Mouse (Mus musculus) lung, postnatal 10 days (tissue): ENCODE data around the gene Lrrc42.

Source experiments
- DNase-seq: peaks from one replicate; pipeline ENCODE4 v3.0.0; 2021

The Lrrc42 gene

DNA sequence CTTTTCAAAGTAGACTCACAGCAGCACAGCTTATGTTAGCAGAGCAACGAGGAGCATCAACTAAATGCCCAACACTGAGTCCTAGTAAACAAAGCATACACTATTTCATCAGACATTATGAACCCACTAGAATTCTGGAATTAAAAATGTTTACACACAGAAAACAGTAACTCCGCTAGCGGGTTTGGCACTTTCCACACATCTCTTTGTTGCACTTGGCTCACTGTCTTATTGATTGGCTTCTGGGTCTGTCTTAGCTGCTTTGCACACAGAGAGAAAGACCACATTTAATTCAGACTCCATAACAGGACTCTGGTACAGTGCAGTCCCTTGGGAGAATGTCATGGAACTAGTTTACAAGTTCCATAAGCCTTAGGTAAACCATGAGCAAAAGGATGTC, 5.3 kb downstream of the Lrrc42 start:
- no peak for DNase-seq

- DNase-seq: no peak
Observed at GRCm38 (mm10) chr4:107247110-107247509, 6.2 kb downstream of the Lrrc42 start.

DNA sequence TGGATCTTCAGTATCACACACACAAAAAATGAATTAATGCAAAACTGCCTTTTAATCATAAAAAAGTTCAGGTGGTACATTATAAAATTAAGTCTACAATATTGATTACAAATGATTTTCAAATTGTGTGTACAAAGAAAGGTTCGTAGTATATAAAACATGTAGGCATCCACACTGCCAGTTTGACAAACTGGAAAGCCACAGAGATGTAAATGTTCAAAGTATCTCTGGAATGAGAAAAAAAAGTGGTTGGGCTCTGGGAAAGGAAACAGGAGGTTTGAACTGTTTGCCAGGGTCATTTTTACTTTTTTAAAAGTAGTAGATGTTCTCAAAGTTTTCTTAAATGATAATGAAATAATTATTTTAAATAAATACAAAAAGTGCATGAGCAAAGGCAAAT, 7.3 kb downstream of the Lrrc42 start:
- no peak for DNase-seq

DNA sequence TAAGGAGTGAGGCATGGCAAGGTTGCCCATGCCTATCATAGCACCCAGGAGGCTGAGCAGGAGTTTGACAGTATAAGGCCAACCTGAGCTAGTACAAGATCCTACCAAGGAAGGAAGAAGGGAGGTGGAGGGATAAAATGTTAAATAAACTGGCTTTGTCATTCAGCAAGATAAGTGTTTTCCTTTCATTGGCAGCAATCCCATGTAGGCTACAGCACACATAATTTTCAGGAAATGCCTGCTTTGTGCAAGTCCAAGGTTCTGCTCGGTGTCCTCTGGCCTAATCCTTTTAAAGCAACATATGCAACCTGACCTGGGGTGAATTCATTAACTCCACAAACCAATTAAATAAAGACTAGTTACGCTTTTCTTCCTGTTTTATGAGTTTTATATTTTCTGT, 8.0 kb downstream of the Lrrc42 start:
- DNase-seq: no peak

GRCm38 (mm10) chr4:107243365-107244333, 9.7 kb downstream of the Lrrc42 start:
- no peak for DNase-seq

DNA sequence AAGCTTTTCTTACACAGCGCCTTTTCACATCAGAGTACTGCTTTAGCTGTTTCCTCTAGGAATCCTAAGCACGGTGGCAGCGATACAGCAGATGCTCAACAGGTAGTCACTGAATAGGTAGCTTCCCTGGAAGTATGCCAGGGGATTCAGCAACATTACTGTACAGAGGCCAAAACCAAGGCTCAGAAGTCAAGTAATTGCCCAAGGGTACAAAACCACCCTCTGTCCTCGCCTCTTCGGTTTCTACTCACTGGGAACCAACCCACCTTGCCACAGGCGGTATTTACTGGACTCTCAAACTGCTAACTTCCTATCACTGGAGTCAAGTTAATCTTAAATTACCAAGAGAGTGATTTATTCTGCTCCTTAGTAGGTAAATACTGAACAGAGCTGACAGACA, 13.1 kb downstream of the Lrrc42 start:
- DNase-seq: no peak

- no peak for DNase-seq
Observed at GRCm38 (mm10) chr4:107238253-107238652, 15.1 kb downstream of the Lrrc42 start.

DNA sequence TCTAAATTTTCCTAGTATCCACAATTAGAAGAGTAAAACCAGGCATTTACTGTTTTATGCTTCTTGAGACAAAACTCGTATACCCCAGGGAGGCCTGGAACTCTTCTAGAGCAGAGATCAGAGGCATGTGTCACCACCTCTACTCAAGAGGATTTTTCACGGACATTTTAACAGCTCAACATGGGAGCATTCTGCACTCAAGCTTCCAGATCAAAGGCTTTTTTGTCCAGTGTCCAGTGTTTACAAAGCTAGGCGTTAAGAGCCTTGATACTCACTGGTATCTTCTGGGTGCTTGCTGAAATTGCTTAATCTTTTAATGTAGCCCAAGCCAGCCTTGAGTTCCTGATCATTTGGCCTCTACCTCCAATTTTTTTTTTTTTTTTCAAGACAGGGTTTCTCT, 21.1 kb downstream of the Lrrc42 start:
- no peak for DNase-seq

DNA sequence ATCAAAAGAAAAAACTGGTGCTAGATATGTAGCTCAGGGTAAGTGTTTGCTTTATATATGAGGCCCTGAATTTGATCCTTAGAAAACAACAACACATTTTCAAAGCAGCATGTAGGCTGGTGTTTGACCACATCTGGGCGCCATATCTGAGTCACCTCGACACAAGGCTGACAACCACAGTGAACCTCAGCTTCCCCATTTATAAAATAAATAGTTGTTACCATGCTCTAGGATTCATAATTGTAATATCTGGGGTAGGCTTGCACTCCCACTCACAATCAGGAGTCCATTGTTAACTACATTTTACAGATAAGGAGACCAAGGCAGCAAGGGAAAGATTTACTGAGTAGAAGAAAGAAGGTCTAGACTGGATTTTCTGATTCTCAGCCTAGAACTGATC, 27.0 kb downstream of the Lrrc42 start:
- no peak for DNase-seq

GRCm38 (mm10) chr4:107223225-107224204, 29.8 kb downstream of the Lrrc42 start:
- peak; percentile 85 for DNase-seq

- DNase-seq: no peak
Observed at GRCm38 (mm10) chr4:107221524-107221923, 31.8 kb downstream of the Lrrc42 start.

DNA sequence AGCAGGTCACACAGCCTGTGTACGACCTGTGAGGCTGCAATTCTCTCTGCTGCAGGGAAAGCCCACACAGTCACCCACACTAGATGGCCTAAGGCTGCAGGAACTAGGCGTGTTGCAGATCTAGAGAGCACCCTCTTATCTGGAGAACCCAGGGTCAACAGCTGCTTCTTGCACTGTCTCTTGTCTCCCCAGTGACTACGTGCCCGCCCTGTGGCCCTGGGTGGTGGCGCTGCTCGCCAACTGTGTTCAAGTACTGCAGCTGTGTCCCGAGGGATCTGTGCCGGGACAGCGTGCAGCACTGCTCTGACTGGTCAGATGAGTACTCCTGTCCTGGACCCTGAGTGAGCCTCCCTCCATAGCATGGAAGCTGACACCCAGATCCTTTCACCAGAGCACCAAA, 35.8 kb downstream of the Lrrc42 start:
- DNase-seq: no peak

DNA sequence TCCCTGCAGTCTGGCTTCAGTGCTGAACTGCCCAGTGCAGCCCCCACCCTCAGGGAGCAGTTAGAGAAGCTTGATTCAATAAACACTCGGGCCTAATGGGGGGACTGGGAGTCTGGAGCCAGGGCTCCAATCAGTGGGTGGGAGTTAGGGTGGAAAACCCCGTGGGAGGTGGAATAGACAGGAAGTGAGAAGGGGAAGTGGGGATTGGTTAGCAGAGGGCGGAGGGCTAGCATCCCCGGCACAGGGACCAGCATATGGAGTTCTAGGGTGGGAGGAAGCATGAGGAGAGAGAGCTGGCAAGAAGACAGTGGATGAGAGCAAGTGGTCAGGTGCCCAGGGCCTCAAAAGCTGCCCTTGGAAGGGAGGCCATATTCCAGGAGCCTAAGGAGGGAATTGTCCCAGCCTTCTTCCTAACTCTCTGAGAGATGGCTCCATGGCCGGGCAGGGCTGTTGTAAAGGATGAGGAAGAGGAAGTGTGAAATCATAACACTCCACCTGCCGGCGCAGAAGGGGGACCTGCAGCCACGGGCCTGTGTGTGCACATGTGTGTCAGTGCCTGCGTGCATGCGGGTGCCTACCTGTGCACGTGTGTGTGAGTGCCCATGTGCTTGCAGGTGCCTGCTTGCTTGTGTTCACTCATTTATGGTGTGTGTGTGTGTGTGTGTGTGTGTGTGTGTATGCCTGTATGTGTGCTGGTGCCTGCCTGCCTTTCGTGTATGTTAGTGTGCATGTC, 39.9 kb downstream of the Lrrc42 start:
- no peak for DNase-seq

- no peak for DNase-seq
Observed at GRCm38 (mm10) chr4:107211936-107212335, 41.4 kb downstream of the Lrrc42 start.

DNA sequence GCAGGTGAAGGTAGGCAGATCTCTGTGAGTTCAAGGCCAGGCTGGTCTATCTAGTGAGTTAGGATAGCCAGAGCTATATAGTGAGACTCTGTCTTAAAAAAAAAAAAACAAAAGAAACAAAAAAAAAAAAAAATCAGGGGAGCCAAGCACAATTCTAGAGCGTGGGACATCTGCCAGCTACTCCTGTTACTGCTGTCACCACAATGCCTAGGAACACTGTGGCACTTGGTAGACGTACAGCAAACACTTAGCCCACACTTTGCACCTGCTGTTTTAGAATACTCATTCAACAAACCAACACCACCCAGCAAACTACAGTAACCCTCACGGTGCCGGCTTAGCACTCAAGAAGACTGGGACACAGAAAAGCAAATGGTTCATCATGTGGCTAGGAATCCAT, 41.9 kb downstream of the Lrrc42 start:
- DNase-seq: peak; percentile 69

DNA sequence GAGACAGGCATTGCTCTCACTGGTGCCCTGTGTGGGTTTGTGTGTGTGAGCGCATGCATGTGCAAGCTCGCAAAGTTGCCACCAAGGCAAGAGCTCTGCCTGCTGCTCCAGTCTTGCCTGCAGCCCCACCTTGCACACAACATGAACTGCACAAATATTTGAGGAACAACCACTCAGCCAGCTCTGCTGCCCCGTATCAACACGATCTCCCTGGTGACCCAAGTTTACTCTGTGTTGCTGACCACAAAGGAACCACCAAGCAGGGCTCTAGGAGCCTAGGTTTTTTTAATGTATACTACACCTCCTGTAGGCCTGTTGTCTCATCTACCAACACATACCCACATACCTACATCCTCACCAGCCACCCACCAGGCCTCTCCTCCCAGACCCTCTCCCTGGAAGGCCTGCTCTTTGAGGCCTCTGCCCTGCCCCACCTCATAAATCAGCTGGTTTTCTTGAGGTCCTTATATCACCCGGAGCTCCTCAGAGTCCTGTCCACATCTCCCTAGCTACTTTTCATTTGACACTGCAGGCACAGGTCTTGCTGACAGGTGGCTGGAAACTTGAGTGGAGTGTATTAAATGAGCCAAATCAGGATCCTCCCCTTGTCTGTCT, 42.7 kb downstream of the Lrrc42 start:
- DNase-seq: peak; percentile 48

GRCm38 (mm10) chr4:107208880-107209279, 44.5 kb downstream of the Lrrc42 start, which contains the start of gene Ldlrad1:
Gene Ldlrad1, plus strand, starts transcription at chr4:107209180.
- no peak for DNase-seq

DNA sequence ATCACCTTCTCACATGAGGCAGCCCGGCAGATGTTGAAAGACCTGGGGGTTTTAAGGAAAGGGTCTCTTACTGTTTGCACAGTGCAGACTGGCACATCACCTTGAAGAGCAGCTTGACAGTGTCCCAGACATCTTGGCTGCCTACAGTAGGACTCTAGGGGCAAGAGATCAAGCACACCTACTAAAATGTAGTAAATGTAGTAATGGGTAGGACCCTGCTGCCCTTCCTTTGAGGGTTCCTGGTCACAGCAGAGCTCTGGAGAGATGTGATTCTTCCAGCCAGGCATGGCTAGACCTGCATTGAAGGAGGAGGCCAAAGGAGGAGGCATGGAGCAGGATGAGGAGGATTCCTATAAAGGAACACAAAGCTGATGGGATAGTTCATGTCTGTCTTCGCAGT, 46.3 kb downstream of the Lrrc42 start:
- no peak for DNase-seq

DNA sequence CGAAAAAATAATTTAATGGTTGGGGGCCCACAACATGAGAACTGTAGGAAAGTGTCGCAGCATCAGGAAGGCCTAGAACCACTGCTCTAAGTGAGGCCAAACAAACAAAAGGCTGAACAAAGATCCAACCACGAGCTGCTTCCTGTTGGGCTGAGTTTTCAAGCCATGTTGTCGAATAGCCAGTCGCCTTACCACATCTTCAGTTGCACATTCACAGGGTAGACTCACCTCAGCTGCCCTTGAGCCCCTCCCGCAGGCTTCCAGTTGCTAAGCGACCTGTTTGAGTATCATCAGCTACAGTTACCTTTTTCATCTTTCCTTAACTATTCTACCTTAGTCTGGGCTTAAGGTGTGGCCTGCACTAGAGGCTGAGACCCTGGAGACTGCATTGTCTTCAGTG, 50.3 kb downstream of the Lrrc42 start:
- no peak for DNase-seq

DNA sequence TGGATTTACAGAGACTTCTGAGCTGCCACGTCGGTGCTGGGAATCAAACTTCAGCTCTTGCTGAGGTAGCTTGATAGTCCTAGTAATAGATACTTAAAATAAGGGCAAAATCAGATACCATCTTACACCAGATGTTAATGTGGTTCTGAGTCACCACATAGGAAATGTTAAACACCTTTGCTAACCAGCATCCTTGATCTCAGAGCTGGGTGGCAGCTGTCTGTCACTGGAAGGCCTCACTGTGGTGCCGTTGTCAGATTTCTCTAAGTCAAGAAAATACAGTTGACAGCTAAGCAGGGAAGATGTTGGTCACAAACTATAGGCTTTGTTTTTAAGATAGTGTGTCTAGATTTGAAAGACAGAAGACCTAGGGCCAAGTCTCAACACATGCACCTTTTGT, 51.6 kb downstream of the Lrrc42 start:
- no peak for DNase-seq

DNA sequence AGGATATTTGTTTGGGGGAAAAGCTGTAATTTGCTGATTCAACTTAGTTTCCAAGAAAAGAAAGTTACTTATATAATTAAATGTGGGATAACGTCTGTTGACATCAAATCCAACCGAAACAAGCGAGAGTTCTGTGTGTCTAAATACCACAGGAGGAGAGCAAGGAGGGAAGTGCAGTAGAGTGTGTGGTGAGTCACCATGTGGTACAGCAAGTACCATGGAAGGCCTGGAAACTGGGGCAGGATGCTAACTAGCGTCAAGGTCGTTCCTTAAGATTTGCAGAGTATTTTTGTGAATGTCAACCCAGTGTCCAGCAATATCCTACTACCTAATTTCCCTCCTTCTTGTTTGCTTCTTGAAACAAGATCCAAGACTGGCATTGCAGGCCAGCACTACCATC, 55.3 kb downstream of the Lrrc42 start:
- DNase-seq: no peak

DNA sequence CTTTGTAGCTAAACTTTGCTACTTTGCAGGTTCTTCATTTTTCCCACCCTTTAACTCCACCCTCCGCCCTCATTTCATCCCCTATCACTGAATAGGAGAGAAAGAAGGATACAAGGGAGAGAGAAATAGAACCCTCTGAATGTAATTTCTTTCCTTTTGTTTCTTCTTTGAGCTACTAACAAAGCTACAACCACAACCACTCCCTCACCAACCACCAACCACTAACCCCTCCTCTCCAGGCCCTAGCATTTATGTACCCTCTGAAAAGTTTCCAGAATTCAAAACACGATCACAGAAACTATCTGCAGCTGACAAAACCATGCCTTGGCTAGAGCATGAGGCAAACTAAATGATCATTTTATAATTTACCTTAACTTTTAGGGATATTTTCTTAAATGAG, 56.9 kb downstream of the Lrrc42 start:
- DNase-seq: no peak
